Mouse (Mus musculus): ENCODE results near the gene Arhgef17.

DNA sequence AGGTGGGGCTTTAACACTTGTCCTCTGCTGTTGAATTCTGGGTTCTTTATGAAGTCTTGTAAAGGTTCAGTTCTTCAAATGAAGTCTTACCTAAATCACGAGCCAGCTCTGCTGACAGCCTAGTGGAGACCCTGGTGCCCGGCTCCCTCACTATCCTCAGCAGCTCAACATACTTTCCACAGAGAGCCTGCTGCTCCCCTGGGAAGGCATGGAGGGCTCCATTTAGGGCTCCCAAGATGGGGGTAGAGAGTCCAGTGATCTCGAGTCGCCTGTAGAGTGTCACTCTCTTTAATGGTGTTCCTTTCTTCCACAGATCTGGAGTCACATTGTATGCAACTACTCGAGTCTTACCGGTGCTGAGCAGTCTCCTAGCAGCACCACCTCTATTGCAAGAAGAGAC, 96.2 kb downstream of the Arhgef17 start:
- TF ChIP-seq GATA1 (IDR thresholded peaks at IDR 0.05; ENCODE audit: borderline replicate concordance, low read length) (no peak), FLI1 (IDR thresholded peaks at IDR 0.05; ENCODE audit: low read length) (no peak)
